Mouse (Mus musculus) layer of hippocampus, postnatal 25 days (tissue): ENCODE measurements around the gene Kmt2a. TPM values are rescaled to one million over a fixed set of nuclear protein-coding genes. Genes with fewer than 3 reads are reported as not detected.
A peak's percentile ranks its signal among the peaks of the same experiment; 100 is the strongest.

Experiments
- DNase-seq, 2 experiments: peaks; one replicate each; pipeline ENCODE4 v3.0.0; 2022; ENCODE audit warnings: mixed read lengths in 2 of 2, low spot score in 1 of 2; ENCODE audit errors: extremely low spot score in 1 of 2
- total RNA-seq, 2 experiments: library from RNA; stranded (reverse); gene quantifications; 2 replicates each; pipeline ENCODE4 v1.2.3; 2021

Gene Kmt2a
- total RNA-seq, 2 experiments from 2014 or later = 46.7 to 64.4 TPM

- DNase-seq = peak; percentile 69 to 84
These were observed 113.7 kb downstream of the Kmt2a start, which contains the start of the genes Arcn1 and Ift46 for GRCm38 (mm10) chr9:44767101-44768028. Gene Arcn1 (minus strand): TSS chr9:44767845. Gene Ift46 (plus strand): TSS chr9:44767908.

- no peak for DNase-seq
These were observed 120.2 kb downstream of the Kmt2a start for GRCm38 (mm10) chr9:44760873-44761272.

Other genes with a start within 250 kb of the Kmt2a start
- gene Treh, start 208.1 kb downstream of the Kmt2a start, total RNA-seq = not detected
- 100 to 1,000 TPM in 1 of 2 experiments, 10 to 100 TPM in 1; 88.6 to 106 TPM for gene Phldb1, start 146.1 kb downstream of the Kmt2a start, total RNA-seq
- gene Arcn1, start 113.5 kb downstream of the Kmt2a start, total RNA-seq = 100 to 1,000 TPM in 1 of 2 experiments, 10 to 100 TPM in 1; 97.3 to 102 TPM
- gene Ift46, start 113.4 kb downstream of the Kmt2a start, total RNA-seq = 10 to 100 TPM; 75.1 to 75.8 TPM
- 10 to 100 TPM; 44.3 to 55.8 TPM for gene Tmem25, start 82.0 kb downstream of the Kmt2a start, total RNA-seq
- 1 to 10 TPM; 1.2 to 1.3 TPM for gene Ttc36, start 78.2 kb downstream of the Kmt2a start, total RNA-seq
- gene Atp5l, start 39.4 kb upstream of the Kmt2a start, total RNA-seq = 100 to 1,000 TPM; 300 to 376 TPM
- gene Ube4a, start 84.3 kb upstream of the Kmt2a start, total RNA-seq = 10 to 100 TPM; 76.0 to 81.7 TPM
- gene Cd3g, start 99.1 kb upstream of the Kmt2a start, total RNA-seq = not detected
- not detected for gene Cd3d, start 100.5 kb upstream of the Kmt2a start, total RNA-seq
- not detected for gene Cd3e, start 128.3 kb upstream of the Kmt2a start, total RNA-seq
- under 1 TPM; 0.75 to 0.79 TPM for gene Mpzl2, start 158.5 kb upstream of the Kmt2a start, total RNA-seq
- 1 to 10 TPM; 4.3 to 5.3 TPM for gene Mpzl3, start 173.9 kb upstream of the Kmt2a start, total RNA-seq
- under 1 TPM in 1 of 2 experiments, not detected in 1; 0.32 TPM for gene Jaml, start 197.9 kb upstream of the Kmt2a start, total RNA-seq
- 100 to 1,000 TPM; 243 to 261 TPM for gene Scn2b, start 236.5 kb upstream of the Kmt2a start, total RNA-seq